Mouse (Mus musculus): Measurements from ENCODE around the gene Ostm1.

DNA sequence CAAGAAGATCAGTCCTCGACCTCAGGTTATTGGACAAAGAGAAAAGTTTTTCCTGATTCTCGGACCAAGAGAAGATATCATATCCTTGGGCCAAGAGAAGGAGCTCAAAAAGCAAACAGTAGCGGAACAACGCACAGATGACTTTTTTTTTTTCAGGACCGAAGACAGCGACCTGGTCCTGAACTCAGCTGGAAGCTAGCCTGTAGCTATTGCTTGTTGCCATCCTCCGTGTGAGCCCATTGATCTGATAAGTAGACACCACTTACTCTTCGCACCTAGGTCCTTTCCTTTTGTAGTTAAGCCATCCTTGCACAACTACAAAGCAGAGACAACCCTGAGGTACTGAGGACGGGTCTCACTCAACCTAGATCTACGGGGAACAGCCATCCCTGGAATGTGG lies 9.0 kb upstream of the Ostm1 start:
- TF ChIP-seq POLR2A (IDR thresholded peaks at IDR 0.05; ENCODE audit: extremely low read depth, insufficient read depth, low read length) (no peak), CTCF (IDR thresholded peaks at IDR 0.05; ENCODE audit: extremely low read depth, insufficient read depth, low read length) (no peak)
